Mouse (Mus musculus) layer of hippocampus, postnatal 14 days (tissue): Measurements from ENCODE around the gene Tfip11. TPM values are rescaled to one million over a fixed set of nuclear protein-coding genes. Genes with fewer than 3 reads are reported as not detected.

Experiments used
- total RNA-seq, 2 experiments: library from RNA; stranded (reverse); gene quantifications; 2 replicates each; pipeline ENCODE4 v1.2.3; 2021

Gene Tfip11
- total RNA-seq, 2 experiments from 2014 or later = 34.9 to 36.8 TPM

Other genes with a start within 250 kb of the Tfip11 start
- 1 to 10 TPM; 1.1 to 1.8 TPM for gene Cryba4, start 73.8 kb upstream of the Tfip11 start, total RNA-seq
- 10 to 100 TPM; 16.1 to 17.5 TPM for gene Crybb1, start 70.5 kb upstream of the Tfip11 start, total RNA-seq
- gene Tpst2, start 49.7 kb upstream of the Tfip11 start, total RNA-seq = 10 to 100 TPM; 41.1 to 43.0 TPM
- 10 to 100 TPM; 26.4 to 30.1 TPM for gene Srrd, start 16.7 kb downstream of the Tfip11 start, total RNA-seq
- 10 to 100 TPM; 25.0 to 29.9 TPM for gene Hps4, start 16.7 kb downstream of the Tfip11 start, total RNA-seq
- not detected for gene Gm6583, start 29.7 kb downstream of the Tfip11 start, total RNA-seq
- gene Asphd2, start 68.5 kb downstream of the Tfip11 start, total RNA-seq = 100 to 1,000 TPM; 161 to 174 TPM
- gene Gm6588, start 123.1 kb downstream of the Tfip11 start, total RNA-seq = not detected